Mouse (Mus musculus) lung, embryonic 15.5 days (tissue): ENCODE measurements around the gene Ganab. TPM values are rescaled to one million over a fixed set of nuclear protein-coding genes. Genes with fewer than 3 reads are reported as not detected.
"Not testable (repeated sequence)": the region's sequence is repeated elsewhere in the genome, so short reads cannot be mapped to it uniquely, and the experiment has no call there.

Source experiments
- ATAC-seq: fragments of 200-750 bp; cut with Nextera tagmentation; 2 replicates; pipeline ENCODE4 v1.8.0; 2017; ENCODE audit warnings: moderate number of reproducible peaks, borderline replicate concordance; ENCODE audit not compliant: low FRiP score, low TSS enrichment; ENCODE audit errors: extremely low read depth
- H3K27ac ChIP-seq: fragments of 300-500 bp; sonication (generic); 2 replicates; pipeline ENCODE4 v1.5.1; 2015; ENCODE audit warnings: moderate library complexity, mild to moderate bottlenecking, inconsistent platforms
- H3K27me3 ChIP-seq: fragments of 300-500 bp; sonication (generic); 2 replicates; pipeline ENCODE4 v1.6.1; 2015; ENCODE audit warnings: inconsistent platforms
- H3K36me3 ChIP-seq: fragments of 300-500 bp; sonication (generic); 2 replicates; pipeline ENCODE4 v1.6.1; 2015; ENCODE audit warnings: inconsistent platforms
- H3K4me1 ChIP-seq: fragments of 300-500 bp; sonication (generic); 2 replicates; pipeline ENCODE4 v1.6.1; 2015; ENCODE audit warnings: inconsistent platforms
- H3K4me2 ChIP-seq: fragments of 300-500 bp; sonication (generic); 2 replicates; pipeline ENCODE4 v1.6.1; 2015; ENCODE audit warnings: inconsistent platforms, mild to moderate bottlenecking, moderate library complexity
- H3K4me3 ChIP-seq: fragments of 300-500 bp; sonication (generic); 2 replicates; pipeline ENCODE4 v1.5.1; 2015; ENCODE audit warnings: mild to moderate bottlenecking, inconsistent platforms
- H3K9ac ChIP-seq: fragments of 300-500 bp; sonication (generic); 2 replicates; pipeline ENCODE4 v1.6.1; 2015; ENCODE audit warnings: inconsistent platforms
- H3K9me3 ChIP-seq: fragments of 300-500 bp; sonication (generic); 2 replicates; pipeline ENCODE4 v1.6.1; 2016; ENCODE audit warnings: inconsistent platforms
- WGBS: fragments of 180-500 bp; shearing (Covaris S2); methylation state at CpG from one replicate; pipeline ENCODE4 v1.1.7; 2015; 5-methylcytosine and 5-hydroxymethylcytosine counted together
- polyA plus RNA-seq: library from polyadenylated mRNA; unstranded; fragments of >200 nt; fragmentation: Nextera tagmentation; extraction: Ambion mirVana; gene quantifications from 2 replicates; pipeline ENCODE4 v1.2.1, GENCODE M21; 2015

Ganab gene
- polyA plus RNA-seq = 122 and 123 TPM in 2 replicates

GRCm38 (mm10) chr19:8897865-8898495 lies at the start of gene Ganab:
Ganab (plus strand) TSS chr19:8898071.
- Histone ChIP-seq H3K9ac (peak within 1 kb of the TSS; percentile 97), H3K4me2 (peak within 1 kb of the TSS; percentile 64), H3K9me3 (no peaks in the 10 kb centered on the region), H3K4me3 (peak within 1 kb of the TSS; percentile 88), H3K27me3 (no peaks in the 10 kb centered on the region), H3K27ac (peak within 1 kb of the TSS; percentile 90), H3K4me1 (peaks cover 39% of the 10 kb centered on the region), H3K36me3 (peaks cover 27% of the 10 kb centered on the region)
- WGBS = under 1% methylated on average over 43 of the region's 53 CpGs
- ATAC-seq = peak; percentile 98

- H3K9me3 ChIP-seq = no peaks in the 10 kb centered on the region
- H3K27me3 ChIP-seq = no peaks in the 10 kb centered on the region
- peaks cover 12% of the 10 kb centered on the region for H3K4me1 ChIP-seq
- peaks cover 22% of the 10 kb centered on the region for H3K36me3 ChIP-seq
- H3K4me3 ChIP-seq = no peak overlapping the region
- no peak overlapping the region for H3K27ac ChIP-seq
- ATAC-seq = no peak
- no peak overlapping the region for H3K9ac ChIP-seq
- WGBS = 68% methylated on average over 5 of the region's 5 CpGs
- H3K4me2 ChIP-seq = no peak overlapping the region
Measured at GRCm38 (mm10) chr19:8848356-8848755, 49.5 kb upstream of the Ganab start.

- Histone ChIP-seq H3K4me3 (no peak within 1 kb of the TSS), H3K9ac (no peak within 1 kb of the TSS), H3K27me3 (no peaks in the 10 kb centered on the region), H3K36me3 (peaks cover 22% of the 10 kb centered on the region), H3K27ac (no peak within 1 kb of the TSS; the same call in 1 of the 2 replicates), H3K4me2 (peak within 1 kb of the TSS; percentile 28), H3K9me3 (no peaks in the 10 kb centered on the region), H3K4me1 (peaks cover 12% of the 10 kb centered on the region)
- WGBS = 25% methylated on average over 7 of the region's 7 CpGs
- ATAC-seq = peak; percentile 81
Measured at GRCm38 (mm10) chr19:8850402-8850901, 47.4 kb upstream of the Ganab start, which contains the start of gene Lrrn4cl. Lrrn4cl (plus strand) TSS chr19:8850768.

- Histone ChIP-seq H3K36me3 (peaks cover 12% of the 10 kb centered on the region), H3K4me3 (no peak overlapping the region), H3K9me3 (no peaks in the 10 kb centered on the region), H3K4me1 (peaks cover 12% of the 10 kb centered on the region), H3K27me3 (no peaks in the 10 kb centered on the region), H3K27ac (no peak overlapping the region), H3K4me2 (no peak overlapping the region), H3K9ac (no peak overlapping the region)
- ATAC-seq = no peak
- WGBS = 30% methylated on average over 7 of the region's 7 CpGs
Measured at GRCm38 (mm10) chr19:8851639-8852038, 46.2 kb upstream of the Ganab start.

- H3K4me2 ChIP-seq = no peak overlapping the region
- no peak overlapping the region for H3K4me3 ChIP-seq
- H3K27ac ChIP-seq = no peak overlapping the region
- no peak for ATAC-seq
- H3K36me3 ChIP-seq = peaks cover 5% of the 10 kb centered on the region
- 42% methylated on average over 10 of the region's 10 CpGs for WGBS
- H3K9ac ChIP-seq = no peak overlapping the region
- H3K4me1 ChIP-seq = peaks cover 12% of the 10 kb centered on the region
- H3K27me3 ChIP-seq = no peaks in the 10 kb centered on the region
- no peaks in the 10 kb centered on the region for H3K9me3 ChIP-seq
Measured at GRCm38 (mm10) chr19:8852236-8852928, 45.5 kb upstream of the Ganab start.

GRCm38 (mm10) chr19:8853117-8853516 lies 44.8 kb upstream of the Ganab start:
- Histone ChIP-seq H3K27me3 (no peaks in the 10 kb centered on the region), H3K4me1 (peaks cover 12% of the 10 kb centered on the region), H3K36me3 (0 out of 2 replicates have a peak, but pooled peaks cover 4% of the 10 kb centered on the region), H3K4me2 (no peak overlapping the region), H3K27ac (no peak overlapping the region), H3K9ac (no peak overlapping the region), H3K9me3 (no peaks in the 10 kb centered on the region), H3K4me3 (no peak overlapping the region)
- 83% methylated on average over 3 of the region's 3 CpGs for WGBS
- ATAC-seq = no peak

GRCm38 (mm10) chr19:8857689-8858088 lies 40.2 kb upstream of the Ganab start:
- 34% methylated on average over 4 of the region's 4 CpGs for WGBS
- H3K9ac ChIP-seq = no peak overlapping the region
- H3K4me3 ChIP-seq = no peak overlapping the region
- no peaks in the 10 kb centered on the region for H3K4me1 ChIP-seq
- no peaks in the 10 kb centered on the region for H3K9me3 ChIP-seq
- ATAC-seq = no peak
- no peaks in the 10 kb centered on the region for H3K36me3 ChIP-seq
- H3K27me3 ChIP-seq = no peaks in the 10 kb centered on the region
- no peak overlapping the region for H3K27ac ChIP-seq
- no peak overlapping the region for H3K4me2 ChIP-seq

GRCm38 (mm10) chr19:8859018-8859417 lies 38.9 kb upstream of the Ganab start:
- 13% methylated on average over 1 of the region's 1 CpGs for WGBS
- no peak for ATAC-seq

GRCm38 (mm10) chr19:8864265-8864664 lies 33.6 kb upstream of the Ganab start:
- H3K9ac ChIP-seq = no peak overlapping the region
- H3K36me3 ChIP-seq = no peaks in the 10 kb centered on the region
- no peak overlapping the region for H3K4me3 ChIP-seq
- H3K27ac ChIP-seq = no peak overlapping the region
- no peaks in the 10 kb centered on the region for H3K4me1 ChIP-seq
- no peak for ATAC-seq
- no peaks in the 10 kb centered on the region for H3K27me3 ChIP-seq
- WGBS = 79% methylated on average over 6 of the region's 6 CpGs
- no peak overlapping the region for H3K4me2 ChIP-seq
- H3K9me3 ChIP-seq = no peaks in the 10 kb centered on the region

More at GRCm38 (mm10) chr19:8859018-8859417, 38.9 kb upstream of the Ganab start:
- no peaks in the 10 kb centered on the region for H3K4me1 ChIP-seq
- no peaks in the 10 kb centered on the region for H3K36me3 ChIP-seq
- H3K9me3 ChIP-seq = no peaks in the 10 kb centered on the region
- no peak overlapping the region for H3K4me3 ChIP-seq
- no peaks in the 10 kb centered on the region for H3K27me3 ChIP-seq
- H3K9ac ChIP-seq = no peak overlapping the region
- H3K4me2 ChIP-seq = no peak overlapping the region
- H3K27ac ChIP-seq = no peak overlapping the region

- not testable (repeated sequence) for H3K27me3 ChIP-seq, ATAC-seq, H3K9me3 ChIP-seq, H3K9ac ChIP-seq
- Histone ChIP-seq H3K4me2 (peak overlapping the region; percentile 71), H3K4me1 (peaks cover 13% of the 10 kb centered on the region), H3K4me3 (peak overlapping the region; percentile 67; the same call in 1 of the 2 replicates), H3K27ac (0 out of 2 replicates have a peak overlapping the region, but pooled peaks have one; percentile 59), H3K36me3 (peaks cover 23% of the 10 kb centered on the region)
- 72% methylated on average over 3 of the region's 3 CpGs for WGBS
Measured at GRCm38 (mm10) chr19:8870381-8870780, 27.5 kb upstream of the Ganab start.

GRCm38 (mm10) chr19:8870838-8871237 lies 27.0 kb upstream of the Ganab start:
- peak; percentile 17; the same call in 1 of the 2 replicates for ATAC-seq
- Histone ChIP-seq H3K36me3 (peaks cover 28% of the 10 kb centered on the region), H3K9me3 (no peaks in the 10 kb centered on the region), H3K4me3 (peak overlapping the region; percentile 67), H3K4me1 (peaks cover 13% of the 10 kb centered on the region), H3K4me2 (peak overlapping the region; percentile 71), H3K27ac (peak overlapping the region; percentile 59), H3K27me3 (no peaks in the 10 kb centered on the region), H3K9ac (peak overlapping the region; percentile 58)
- 36% methylated on average over 9 of the region's 9 CpGs for WGBS
